Mouse (Mus musculus): ENCODE results near the gene Vmn1r199.
"Not testable (repeated sequence)": the region's sequence is repeated elsewhere in the genome, so short reads cannot be mapped to it uniquely, and the experiment has no call there.

Vmn1r199 gene

GRCm38 (mm10) chr13:22379518-22379917 lies at the start of gene Vmn1r199:
Vmn1r199 (plus strand) TSS chr13:22379818.
- DNase-seq (ENCODE audit: low read depth) = no peak

GRCm38 (mm10) chr13:22333269-22333668 lies 46.3 kb upstream of the Vmn1r199 start:
- DNase-seq (ENCODE audit: low read depth) = no peak

DNA sequence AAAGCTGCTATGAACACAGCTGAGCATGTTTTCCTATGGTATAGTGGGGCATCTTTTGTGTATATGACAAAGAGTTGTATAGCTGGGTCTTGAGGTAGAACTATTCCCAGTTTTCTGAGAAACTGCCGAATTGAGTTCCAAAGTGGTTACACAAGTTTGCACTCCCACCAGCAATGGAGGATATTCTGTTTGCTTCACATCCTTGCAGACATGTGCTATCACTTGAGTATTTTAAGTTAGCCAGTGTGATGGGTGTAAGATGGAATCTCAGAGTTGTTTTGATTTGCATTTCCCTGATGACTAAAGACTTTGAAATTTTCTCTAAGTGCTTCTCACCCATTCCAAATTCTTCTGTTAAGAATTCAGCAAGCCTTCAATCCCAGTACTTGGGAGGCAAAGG lies 44.1 kb upstream of the Vmn1r199 start:
- no peak for DNase-seq (ENCODE audit: low read depth)

DNA sequence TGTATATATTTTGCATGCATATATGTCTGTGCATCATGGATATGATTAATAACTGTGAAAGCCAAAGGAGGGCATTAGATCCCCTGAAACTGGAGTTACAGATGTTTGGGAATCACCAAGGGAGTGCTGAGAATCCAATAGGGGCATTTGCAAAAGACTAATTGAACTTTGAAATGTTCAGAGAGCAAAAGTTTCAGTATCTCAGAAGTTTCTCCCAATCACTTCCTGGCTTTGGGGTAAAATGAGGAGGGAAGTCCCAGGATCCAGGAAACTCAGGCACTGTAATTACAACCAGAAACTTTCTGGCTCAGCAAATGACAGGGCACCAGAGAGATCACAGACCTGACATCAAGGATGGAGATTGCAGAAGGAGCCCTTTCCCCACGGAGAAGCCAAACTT lies 29.6 kb upstream of the Vmn1r199 start, which contains the start of gene Vmn1r198:
TSS of gene Vmn1r198 (plus strand) at position 301 of the 400 bp plus-strand sequence.
- DNase-seq (ENCODE audit: low read depth) = no peak

- no peak for DNase-seq (ENCODE audit: low read depth)
Observed at GRCm38 (mm10) chr13:22350813-22351212, 28.8 kb upstream of the Vmn1r199 start.

GRCm38 (mm10) chr13:22381128-22381527 lies 1.5 kb downstream of the Vmn1r199 start:
- not testable (repeated sequence) for DNase-seq (ENCODE audit: low read depth)

GRCm38 (mm10) chr13:22383401-22383800 lies 3.8 kb downstream of the Vmn1r199 start:
- no peak for DNase-seq (ENCODE audit: low read depth)

GRCm38 (mm10) chr13:22387050-22387449 lies 7.4 kb downstream of the Vmn1r199 start:
- DNase-seq (ENCODE audit: low read depth) = no peak

- no peak for DNase-seq (ENCODE audit: low read depth)
Observed at GRCm38 (mm10) chr13:22390073-22390472, 10.5 kb downstream of the Vmn1r199 start, which contains the start of gene Vmn1r200. Vmn1r200 (plus strand) TSS chr13:22390373.

- DNase-seq (ENCODE audit: low read depth) = no peak
Observed at GRCm38 (mm10) chr13:22402978-22403377, 23.4 kb downstream of the Vmn1r199 start.

Measured in 416B (cell line).